Mouse (Mus musculus): ENCODE measurements at regions not wholly inside any gene's neighbourhood (a gene's known extent, or its start where the extent isn't known, plus 50 kb on each side); places are given as distances from the start of the nearest gene placed in this dataset.

DNA sequence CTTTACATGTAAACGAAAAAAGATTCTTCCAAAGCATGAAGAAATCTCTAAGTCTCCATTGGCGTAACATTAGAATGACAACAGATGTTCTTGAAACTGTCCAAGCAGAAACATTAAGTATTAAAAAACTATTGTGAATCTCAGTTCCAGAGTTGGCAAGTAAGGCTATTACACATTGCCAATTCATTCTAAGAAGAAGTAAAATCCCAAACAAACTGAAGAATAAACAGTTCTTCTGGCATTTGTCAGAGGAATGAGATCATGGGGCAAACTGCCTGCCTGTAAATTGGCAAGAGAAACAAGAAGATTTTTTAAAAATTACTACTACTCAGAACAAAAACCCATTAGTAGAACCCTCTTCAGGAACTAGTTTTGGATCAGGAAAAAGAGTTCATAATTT is 680.1 kb downstream of the Nova1 start:
- no peak for DNase-seq (ENCODE audit: low spot score in 2 of 2)
- intact Hi-C loops (cut with DNase I), result no loop called here

DNA sequence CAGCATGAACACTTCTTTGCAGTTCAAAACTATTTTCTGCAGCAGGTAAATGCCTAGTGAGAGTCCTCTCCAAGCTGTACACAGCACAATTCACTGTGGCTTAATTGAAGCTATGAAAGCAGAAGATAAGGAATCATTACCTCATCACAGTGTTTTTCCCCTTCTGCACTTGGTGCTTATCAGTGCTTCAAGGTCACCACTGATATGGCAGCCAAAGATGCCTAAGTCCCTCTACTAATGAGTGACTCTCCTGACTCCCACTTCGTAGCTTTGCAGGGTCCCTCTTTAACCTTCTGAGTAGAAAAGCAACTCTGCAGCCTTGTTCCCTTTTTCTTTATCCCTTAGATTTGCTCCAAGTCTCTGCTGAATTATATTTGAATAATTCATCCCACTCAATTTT is 692.9 kb downstream of the Nova1 start:
- DNase-seq (ENCODE audit: low spot score in 2 of 2), result no peak
- intact Hi-C loops (cut with DNase I), result no loop called here

DNA sequence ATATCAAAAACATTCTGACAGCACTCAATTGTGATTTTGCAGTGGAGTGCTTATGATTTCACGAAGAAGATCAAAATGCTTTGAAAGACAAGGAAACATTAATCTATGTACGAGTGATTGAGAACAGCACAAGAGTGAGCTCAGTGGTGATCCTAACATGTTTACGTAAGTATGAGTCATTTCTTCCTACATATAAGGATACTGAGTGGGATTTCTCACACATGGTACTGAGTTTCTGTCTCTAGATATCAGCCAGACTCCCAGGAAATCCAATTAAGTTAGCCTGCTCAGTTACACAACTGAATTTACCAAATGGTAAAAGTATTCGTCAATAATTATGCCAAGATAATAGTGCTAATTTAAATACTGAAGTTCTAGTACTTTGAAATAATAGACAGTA is 707.4 kb downstream of the Nova1 start:
- intact Hi-C loops (cut with DNase I), result no loop called here
- no peak for DNase-seq (ENCODE audit: low spot score in 2 of 2)

DNA sequence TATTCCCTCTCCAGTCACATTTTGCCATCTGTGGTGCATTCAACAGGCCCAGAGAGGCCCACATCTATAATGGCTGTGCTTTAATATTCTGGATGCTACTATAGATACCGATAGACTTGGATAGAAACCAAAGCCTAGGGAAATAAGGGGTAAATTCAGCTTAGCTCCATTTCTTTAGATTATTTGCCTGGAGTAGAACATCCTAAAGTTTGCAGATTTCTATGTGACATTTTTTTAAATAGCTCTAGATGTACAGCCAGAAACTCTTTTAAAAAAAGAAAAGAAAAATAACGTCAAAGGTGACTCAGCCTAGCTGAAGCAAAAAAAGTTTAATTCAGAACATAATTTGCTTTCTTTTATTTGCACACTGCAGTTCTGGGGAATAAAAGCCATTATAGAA is 735.4 kb downstream of the Nova1 start:
- intact Hi-C loops (cut with DNase I), result no loop called here
- DNase-seq (ENCODE audit: low spot score in 2 of 2), result no peak

DNA sequence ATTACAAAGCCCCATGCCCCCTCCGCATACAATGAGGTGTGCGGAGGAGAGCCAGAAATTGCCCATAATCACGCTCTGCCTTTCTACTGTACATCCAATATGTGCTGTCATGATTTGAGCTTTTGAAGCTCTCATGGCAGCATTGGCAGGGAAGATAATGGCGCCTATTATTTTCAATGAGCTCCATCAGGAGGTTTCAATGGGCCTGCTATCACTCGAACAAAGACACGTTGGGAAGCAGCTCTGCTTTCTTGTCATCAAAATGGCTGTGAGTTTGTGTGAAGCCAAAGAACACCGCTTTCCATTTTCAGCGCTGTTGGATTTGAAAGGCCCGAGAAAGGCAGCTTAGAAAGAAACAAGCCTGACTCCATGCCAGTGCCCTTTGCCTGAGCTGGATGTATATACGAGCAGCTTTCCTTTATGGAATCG is 742.9 kb downstream of the Nova1 start:
- no peak for DNase-seq (ENCODE audit: low spot score in 2 of 2)
- intact Hi-C loops (cut with DNase I), result no loop called here

DNA sequence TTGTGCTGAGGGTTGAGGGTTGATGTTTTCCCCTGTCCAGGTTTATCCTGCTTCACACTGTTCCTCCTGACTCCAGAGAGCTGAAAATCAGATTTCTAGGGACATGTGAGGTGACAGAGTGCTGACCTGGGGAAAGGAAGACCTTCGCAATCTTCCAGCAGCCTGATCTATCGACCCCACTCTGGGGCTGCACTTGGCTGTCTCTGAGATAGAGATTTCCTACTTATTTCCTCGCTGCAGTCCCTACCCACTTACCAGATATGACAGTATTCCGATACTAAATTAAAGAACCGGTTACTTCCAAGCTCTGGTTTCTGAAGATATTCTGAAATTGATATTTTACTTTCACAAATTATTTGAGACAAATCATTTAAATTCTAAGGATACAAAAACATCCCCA is 743.4 kb downstream of the Nova1 start:
- intact Hi-C loops (cut with DNase I), result no loop called here
- no peak for DNase-seq (ENCODE audit: low spot score in 2 of 2)

DNA sequence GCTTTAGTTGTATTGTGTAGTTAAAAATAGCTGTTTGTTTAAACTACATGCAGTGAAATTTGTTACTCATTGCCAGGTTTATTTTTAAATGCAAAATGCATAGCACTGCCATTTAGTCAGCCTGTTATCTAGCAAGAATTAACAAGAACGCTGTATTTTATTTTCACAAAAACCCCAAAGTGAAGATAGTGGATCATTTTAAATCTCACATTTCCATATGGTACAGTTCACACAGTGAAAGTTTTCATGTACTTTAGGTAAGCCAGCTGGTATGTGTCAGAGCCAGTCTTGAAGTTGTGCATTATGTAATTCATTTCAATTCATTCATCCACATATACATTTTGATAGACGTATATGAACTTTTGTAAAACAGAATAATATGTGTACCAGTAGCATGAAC is 751.8 kb downstream of the Nova1 start:
- peak in 1 of 2 experiments; percentile 23 for DNase-seq (ENCODE audit: low spot score in 2 of 2)
- intact Hi-C loops (cut with DNase I), result no loop called here

DNA sequence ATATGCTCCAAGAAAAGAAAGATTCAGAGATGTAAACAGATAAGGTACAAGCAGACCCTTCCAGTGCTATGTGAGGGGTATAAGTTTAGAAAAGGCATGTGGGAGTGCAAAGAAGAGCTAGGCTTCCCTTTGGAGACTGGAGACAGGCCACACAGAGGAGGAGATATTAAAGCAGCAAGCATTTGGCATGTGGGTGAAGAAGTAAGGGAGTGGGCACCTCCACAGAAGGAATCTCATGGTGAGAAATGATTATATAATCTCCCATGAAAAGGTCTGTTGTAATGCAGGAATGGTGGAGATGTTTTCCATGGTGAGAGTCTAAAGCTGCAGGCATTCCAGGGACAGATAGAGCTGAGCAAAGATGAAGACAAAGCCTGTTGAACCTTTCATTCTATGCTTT is 778.1 kb downstream of the Nova1 start:
- intact Hi-C loops (cut with DNase I), result loop anchor here (5.0 kb wide), 1 partner anchor 108 kb away; no protein-coding TSS in a partner anchor

DNA sequence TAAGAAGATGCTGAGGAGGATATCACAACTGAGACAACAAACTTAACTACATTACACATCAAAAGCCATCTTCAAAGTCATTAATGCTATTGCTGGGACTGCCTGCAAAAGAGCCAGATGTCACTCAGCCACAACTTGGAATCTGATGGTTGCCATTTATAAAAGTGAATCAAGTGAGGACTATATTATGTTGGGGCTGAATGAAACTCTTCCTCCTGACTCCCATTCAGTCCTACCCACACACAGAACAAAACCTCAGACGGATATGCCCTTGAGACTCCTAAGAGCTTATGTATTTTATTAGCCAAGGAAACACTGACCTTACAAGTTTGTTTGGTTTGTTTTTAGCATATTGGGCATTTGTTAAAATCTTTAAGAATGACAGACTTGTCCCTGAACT is 778.5 kb downstream of the Nova1 start:
- intact Hi-C loops (cut with DNase I), result loop anchor here (5.0 kb wide), 1 partner anchor 108 kb away; no protein-coding TSS in a partner anchor
- no peak for DNase-seq (ENCODE audit: low spot score in 2 of 2)

More for the DNA sequence above, 778.1 kb downstream of the Nova1 start:
- DNase-seq (ENCODE audit: low spot score in 2 of 2), result peak; percentile 34 to 38

DNA sequence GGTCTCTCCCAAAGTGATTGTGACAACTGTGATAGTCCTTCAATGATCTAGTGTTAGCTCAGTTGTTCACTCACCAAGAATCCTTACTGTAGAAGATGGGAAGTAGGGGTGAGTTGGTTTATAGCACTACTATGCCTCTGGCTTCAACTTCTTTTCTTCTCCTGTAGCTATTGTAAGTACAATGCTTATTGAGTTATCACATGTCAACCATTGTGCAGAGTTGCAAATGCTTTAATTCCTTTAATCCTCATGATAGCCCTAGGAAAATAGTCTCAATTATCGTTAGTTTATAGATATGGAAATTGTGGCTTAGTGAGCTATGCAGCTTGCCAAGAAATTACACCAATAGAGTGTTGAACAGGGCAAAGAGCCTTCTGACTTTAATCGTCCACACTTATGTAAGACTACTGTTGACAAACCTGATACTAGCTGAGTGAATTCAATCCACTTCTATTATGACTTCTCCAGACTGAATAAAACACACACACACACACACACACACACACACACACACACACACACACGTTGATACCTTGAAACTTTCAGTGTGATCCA is 782.1 kb downstream of the Nova1 start:
- intact Hi-C loops (cut with DNase I), result no loop called here

DNA sequence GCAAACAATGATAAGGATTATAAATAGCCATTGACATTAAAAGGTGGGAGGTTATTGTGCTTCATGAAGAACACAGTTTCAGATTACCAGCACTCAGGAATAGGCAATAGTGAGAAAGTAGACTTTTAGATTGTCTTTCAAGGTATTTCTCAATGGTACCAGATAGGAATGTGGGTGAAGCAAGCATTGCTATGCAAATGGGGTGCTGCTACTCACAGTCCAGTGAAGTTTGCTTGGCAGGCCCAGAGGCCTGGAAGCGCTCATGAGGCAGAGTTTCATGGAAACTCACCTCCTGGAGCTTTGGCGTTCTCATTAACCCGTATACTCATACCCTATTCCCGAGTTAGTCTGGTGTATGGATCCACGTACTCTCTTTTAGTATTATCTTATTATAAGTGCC is 793.5 kb downstream of the Nova1 start:
- no peak for DNase-seq (ENCODE audit: low spot score in 2 of 2)

More for the DNA sequence above, 782.1 kb downstream of the Nova1 start:
- no peak for DNase-seq (ENCODE audit: low spot score in 2 of 2)

DNA sequence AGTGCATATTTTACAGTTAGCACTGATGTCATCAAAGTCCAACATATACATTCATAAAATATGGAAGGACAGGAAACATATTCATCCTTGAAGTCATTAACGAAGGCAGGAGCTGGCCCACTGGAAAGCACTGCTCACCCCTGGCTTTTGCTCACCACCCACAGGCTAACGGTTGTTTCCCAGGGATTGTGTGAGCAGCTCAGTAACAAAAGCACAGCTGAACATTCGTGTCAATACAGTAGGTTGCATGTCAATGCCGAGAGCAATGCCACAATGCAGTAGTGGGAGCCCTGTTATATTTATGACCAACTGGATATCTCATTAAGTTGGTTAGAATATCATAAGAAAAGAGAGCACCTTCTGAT is 797.2 kb downstream of the Nova1 start:
- intact Hi-C loops (cut with DNase I), result no loop called here
- DNase-seq (ENCODE audit: low spot score in 2 of 2), result no peak

More for the DNA sequence above, 793.5 kb downstream of the Nova1 start:
- intact Hi-C loops (cut with DNase I), result no loop called here

DNA sequence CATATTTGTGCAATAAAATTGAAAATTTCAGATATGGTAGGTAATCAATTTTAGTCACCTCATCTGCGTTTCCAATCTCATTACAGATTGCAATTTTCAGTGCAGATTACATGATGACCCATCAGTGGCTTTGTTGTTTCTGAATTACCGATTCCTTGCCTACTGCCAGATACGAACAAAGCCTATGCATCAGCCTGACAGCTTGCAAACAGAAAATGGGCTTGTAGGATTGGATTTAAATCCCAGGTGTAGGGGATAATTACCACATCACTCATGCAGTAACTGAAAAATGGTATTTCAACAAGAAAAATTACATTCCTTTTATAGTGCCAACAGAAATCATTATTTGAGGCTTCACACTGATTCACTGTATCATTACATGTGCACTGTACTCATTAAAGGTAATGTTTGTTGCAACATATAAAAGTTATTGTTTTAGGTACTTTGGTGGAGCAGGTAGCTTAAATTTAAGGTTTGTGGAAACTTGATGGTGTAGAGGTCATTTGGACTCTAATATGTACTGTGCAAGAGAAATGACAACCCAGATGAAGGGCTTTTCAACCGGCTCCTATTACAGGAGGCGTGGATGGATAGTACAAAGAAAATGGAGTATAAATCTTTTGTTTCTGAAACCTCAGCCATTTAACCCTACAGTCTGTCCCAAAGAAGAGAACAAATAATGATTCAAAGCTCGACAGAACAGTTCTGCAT is 797.7 kb downstream of the Nova1 start:
- no peak for DNase-seq (ENCODE audit: low spot score in 2 of 2)
- intact Hi-C loops (cut with DNase I), result no loop called here

DNA sequence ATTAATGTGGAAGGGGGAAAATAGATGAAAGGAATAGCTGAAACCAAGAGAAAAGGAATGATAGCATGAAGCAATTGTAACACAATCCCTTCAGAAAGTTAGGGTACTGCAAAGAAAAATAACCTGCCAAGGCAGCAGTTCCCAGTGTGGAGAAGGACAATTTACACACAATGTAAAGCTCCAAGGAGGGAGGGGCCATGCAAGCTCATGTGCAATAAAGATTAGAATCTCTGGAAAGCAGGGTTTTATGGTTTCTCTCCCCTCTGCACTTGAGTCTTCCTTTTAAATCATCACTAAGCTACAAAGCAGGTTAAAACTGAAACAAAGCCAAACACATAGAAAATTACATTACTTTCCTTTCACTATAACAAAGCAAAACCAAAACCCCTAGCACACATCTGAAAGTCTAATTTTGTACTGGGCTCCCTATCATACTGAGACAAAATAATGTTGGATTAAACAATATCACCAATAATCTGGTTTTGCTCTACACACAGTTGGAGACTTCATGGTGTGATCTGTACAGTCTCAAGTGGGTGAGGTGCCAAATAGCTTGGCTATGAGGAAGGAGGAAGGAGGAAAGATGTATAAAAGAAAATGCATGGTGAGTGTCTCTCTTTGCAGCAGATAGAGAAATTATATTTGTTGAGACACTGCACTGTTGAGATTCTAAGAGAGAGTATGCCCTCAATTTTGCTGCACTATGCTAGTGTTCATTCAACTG is 840.9 kb downstream of the Nova1 start:
- intact Hi-C loops (cut with DNase I), result no loop called here
- DNase-seq (ENCODE audit: low spot score in 2 of 2), result no peak

DNA sequence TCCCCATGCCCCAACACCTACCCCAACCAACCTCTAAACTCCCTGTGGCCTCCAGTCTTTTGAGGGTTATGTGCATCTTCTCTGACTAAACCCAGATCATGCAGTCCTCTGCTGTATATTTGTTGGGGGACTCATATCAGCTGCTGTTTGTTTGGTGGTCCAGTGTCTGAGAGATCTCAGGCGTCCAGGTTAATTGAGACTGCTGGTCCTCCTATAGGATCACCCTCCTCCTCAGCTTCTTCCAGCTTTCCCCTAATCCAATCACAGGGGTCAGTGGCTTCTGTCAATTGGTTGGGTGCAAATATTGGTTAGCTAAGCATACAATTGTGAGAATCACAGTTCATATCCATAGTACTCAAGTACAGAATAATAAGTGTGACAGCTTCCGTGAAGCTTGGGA is 842.9 kb downstream of the Nova1 start:
- DNase-seq (ENCODE audit: low spot score in 2 of 2), result no peak
- intact Hi-C loops (cut with DNase I), result no loop called here

DNA sequence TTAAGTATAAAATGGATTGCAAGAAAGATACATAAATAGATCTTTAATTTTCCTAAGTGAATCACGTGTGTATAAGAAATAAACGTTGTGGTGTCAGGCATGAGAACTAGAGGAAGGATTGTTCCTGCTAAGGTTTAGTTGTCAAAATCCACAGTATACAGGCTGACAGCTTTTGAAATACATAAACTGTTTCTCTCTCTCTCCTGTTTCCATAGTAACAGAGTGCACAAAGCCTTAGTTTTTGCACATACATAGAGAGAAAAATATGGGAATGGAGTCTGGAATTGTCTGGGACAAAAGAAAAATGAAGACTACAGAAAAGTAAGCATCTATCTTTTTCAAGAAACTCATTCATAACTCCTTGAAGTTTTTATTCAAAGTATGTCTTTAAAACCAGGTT is 848.3 kb downstream of the Nova1 start:
- no peak for DNase-seq (ENCODE audit: low spot score in 2 of 2)
- intact Hi-C loops (cut with DNase I), result no loop called here

DNA sequence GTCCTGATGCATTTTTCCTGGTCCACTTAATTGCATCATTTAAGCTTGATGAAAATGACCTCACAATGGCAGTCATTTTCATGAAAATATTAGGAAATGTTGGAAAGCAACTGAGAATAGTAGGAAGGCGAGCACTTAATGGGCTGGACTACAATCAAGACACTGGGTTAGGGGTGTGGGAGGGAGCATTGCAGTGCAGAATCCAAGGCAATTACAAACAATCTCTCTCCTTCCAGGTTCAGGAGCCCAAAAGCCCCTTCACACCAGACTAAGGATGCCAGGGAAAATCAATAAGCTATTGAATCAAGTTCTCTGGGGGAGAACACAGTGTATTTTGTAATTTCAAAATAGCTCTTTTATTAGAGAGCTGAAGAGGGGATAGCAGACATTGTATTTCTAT is 848.8 kb downstream of the Nova1 start:
- intact Hi-C loops (cut with DNase I), result no loop called here

DNA sequence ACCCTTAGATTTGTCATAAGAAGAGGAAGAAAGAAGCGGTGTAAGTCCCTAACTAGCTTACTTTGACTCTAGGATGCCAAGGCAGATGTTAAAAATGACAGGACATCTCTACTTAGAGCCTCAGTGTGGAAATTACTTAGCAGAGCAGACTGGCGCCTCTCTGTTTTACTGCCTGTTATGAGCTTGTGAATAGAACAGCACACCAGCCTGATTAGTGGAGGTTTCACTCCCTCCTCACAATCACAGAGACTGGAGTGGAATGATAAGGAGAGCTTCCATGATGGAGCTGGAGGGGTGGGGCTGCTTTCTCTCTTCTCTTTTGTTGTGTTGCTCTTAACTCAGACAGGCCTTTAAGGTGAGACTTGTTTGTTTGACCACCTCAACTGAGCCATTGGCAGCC is 871.8 kb downstream of the Nova1 start:
- DNase-seq (ENCODE audit: low spot score in 2 of 2), result no peak
- intact Hi-C loops (cut with DNase I), result no loop called here

More for the DNA sequence above, 848.8 kb downstream of the Nova1 start:
- no peak for DNase-seq (ENCODE audit: low spot score in 2 of 2)

DNA sequence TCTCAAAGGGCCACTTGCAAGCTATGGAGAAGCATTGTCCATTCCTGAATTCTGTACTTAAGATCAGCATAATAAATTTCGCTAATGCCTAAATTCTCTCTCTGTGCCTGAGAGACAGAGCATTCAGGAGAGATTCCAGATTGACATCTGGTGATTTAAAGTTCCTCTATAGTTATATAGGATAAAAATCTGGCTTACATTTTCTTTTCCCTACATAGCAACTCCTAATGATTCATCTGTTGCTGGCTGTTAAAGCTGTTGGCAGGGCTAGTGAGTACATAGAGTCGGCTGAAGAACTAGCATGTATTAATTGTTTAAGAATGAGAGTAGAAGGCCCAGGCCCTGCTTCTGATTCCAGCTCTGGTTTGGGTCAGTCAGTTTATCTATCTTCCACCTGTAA is 870.0 kb upstream of the Stxbp6 start:
- no peak for DNase-seq (ENCODE audit: low spot score in 2 of 2)
- intact Hi-C loops (cut with DNase I), result no loop called here

DNA sequence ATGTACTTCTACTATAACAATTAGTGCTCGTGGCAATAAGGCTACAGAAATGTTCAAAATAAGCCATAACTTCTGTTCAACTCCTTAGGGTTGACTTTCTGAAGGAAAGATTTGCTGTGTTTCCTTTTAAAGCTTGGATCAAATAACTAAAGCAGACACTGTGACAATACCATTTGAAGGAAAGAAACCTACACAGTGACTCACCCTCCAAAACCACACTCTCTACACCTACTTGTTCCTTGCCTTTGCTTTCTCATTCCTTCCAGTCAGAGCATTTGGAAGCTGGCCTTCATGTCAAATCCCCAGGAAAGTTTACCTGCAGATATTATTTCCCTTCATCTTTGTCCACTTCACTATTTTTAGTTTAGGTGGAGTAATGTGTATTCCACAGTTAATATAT is 867.9 kb upstream of the Stxbp6 start:
- intact Hi-C loops (cut with DNase I), result no loop called here

DNA sequence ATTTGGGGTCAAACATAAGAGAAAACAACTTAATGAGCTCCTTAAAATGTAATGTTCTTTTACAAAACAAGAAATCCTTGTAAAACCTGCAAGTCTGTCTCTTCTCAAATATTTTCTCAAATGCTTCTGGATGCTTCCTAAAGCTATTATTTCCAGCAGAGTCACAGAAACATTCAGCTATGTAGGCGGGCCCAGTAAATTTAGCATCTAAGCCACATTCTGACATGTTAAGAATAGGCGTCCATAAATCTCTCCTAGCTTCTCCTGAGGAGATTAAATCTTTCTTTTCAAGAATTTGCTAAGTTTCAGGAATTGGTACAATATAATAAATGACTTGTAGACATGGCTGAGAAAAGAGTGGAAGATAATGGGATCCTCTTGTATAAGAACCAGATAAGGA is 858.9 kb upstream of the Stxbp6 start:
- intact Hi-C loops (cut with DNase I), result loop anchor here (5.0 to 10.0 kb wide), 4 partner anchors 109 to 881 kb away; partner anchors contain the start of gene Nova1
- no peak for DNase-seq (ENCODE audit: low spot score in 2 of 2)

More for the DNA sequence above, 867.9 kb upstream of the Stxbp6 start:
- no peak for DNase-seq (ENCODE audit: low spot score in 2 of 2)

All from left cerebral cortex, postnatal 14 days (tissue).